Mouse (Mus musculus) liver, adult 2 months (tissue): Measurements from ENCODE around the gene Pmm1.

Experiments used
- CTCF ChIP-seq: fragments of 200-500 bp; IDR thresholded peaks from 2 replicates; pipeline ENCODE4 v1.5.1; 2011; ENCODE audit warnings: low read depth, low read length, control low read depth
- POLR2A ChIP-seq: fragments of 200-500 bp; IDR thresholded peaks from 2 replicates; pipeline ENCODE4 v1.6.1; 2011; ENCODE audit warnings: low read length, control low read depth; ENCODE audit not compliant: insufficient read depth; ENCODE audit errors: extremely low read depth

GRCm38 (mm10) chr15:81933986-81934385 lies 26.7 kb downstream of the Pmm1 start:
- TF ChIP-seq CTCF (no peak), POLR2A (no peak)
